Mouse (Mus musculus) gonadal fat pad, adult 2 months (tissue): ENCODE data around the gene Shc1. TPM values are rescaled to one million over a fixed set of nuclear protein-coding genes. Genes with fewer than 3 reads are reported as not detected.

ENCODE experiments used
- DNase-seq: peaks from one replicate; pipeline ENCODE4 v3.0.0-alpha.2; 2012; ENCODE audit warnings: low read depth
- polyA plus RNA-seq: library from polyadenylated mRNA; depleted of rRNA; stranded (reverse); fragments of >200 nt; gene quantifications from 2 replicates; pipeline ENCODE4 v1.2.3, GENCODE M21; 2012

The Shc1 gene
- polyA plus RNA-seq, 1 experiment: 118 TPM

GRCm38 (mm10) chr3:89390111-89390515 is 28.1 kb upstream of the Shc1 start:
- no peak for DNase-seq

GRCm38 (mm10) chr3:89390699-89391662 is 27.3 kb upstream of the Shc1 start:
- DNase-seq: no peak

GRCm38 (mm10) chr3:89391663-89392511 is 26.4 kb upstream of the Shc1 start:
- DNase-seq: no peak

- no peak for DNase-seq
These were observed 25.4 kb upstream of the Shc1 start for GRCm38 (mm10) chr3:89392871-89393311.

- no peak for DNase-seq
These were observed 24.6 kb upstream of the Shc1 start for GRCm38 (mm10) chr3:89393605-89394004.

- DNase-seq: no peak
These were observed 24.0 kb upstream of the Shc1 start, which contains the start of gene Zbtb7b for GRCm38 (mm10) chr3:89394006-89394893. Gene Zbtb7b (minus strand): TSS chr3:89394776.

- no peak for DNase-seq
These were observed 23.4 kb upstream of the Shc1 start for GRCm38 (mm10) chr3:89394894-89395256.

GRCm38 (mm10) chr3:89395419-89395805 is 22.8 kb upstream of the Shc1 start:
- no peak for DNase-seq

GRCm38 (mm10) chr3:89395806-89396653 is 22.2 kb upstream of the Shc1 start:
- DNase-seq: no peak

- DNase-seq: no peak
These were observed 21.6 kb upstream of the Shc1 start for GRCm38 (mm10) chr3:89396654-89397005.

- DNase-seq: no peak
These were observed 16.9 kb upstream of the Shc1 start for GRCm38 (mm10) chr3:89401329-89401728.

- no peak for DNase-seq
These were observed 15.6 kb upstream of the Shc1 start, which contains the start of gene Lenep for GRCm38 (mm10) chr3:89402693-89403092. Gene Lenep (minus strand): TSS chr3:89402793.

- no peak for DNase-seq
These were observed 11.4 kb upstream of the Shc1 start for GRCm38 (mm10) chr3:89406887-89407286.

- DNase-seq: no peak
These were observed 9.8 kb upstream of the Shc1 start for GRCm38 (mm10) chr3:89408448-89408847.

- no peak for DNase-seq
These were observed 8.5 kb upstream of the Shc1 start for GRCm38 (mm10) chr3:89409701-89410100.

- DNase-seq: no peak
These were observed 7.4 kb upstream of the Shc1 start for GRCm38 (mm10) chr3:89410864-89411263.

GRCm38 (mm10) chr3:89411490-89412393 is 6.5 kb upstream of the Shc1 start, which contains the start of gene Flad1:
Gene Flad1 (minus strand): TSS chr3:89411870.
- DNase-seq: peak; percentile 100

- DNase-seq: no peak
These were observed 2.1 kb upstream of the Shc1 start for GRCm38 (mm10) chr3:89416158-89416557.

- no peak for DNase-seq
These were observed 1.1 kb upstream of the Shc1 start for GRCm38 (mm10) chr3:89417131-89417530.

GRCm38 (mm10) chr3:89417840-89418169 is 438 bp upstream of the Shc1 start:
- no peak for DNase-seq
